Mouse (Mus musculus) heart, postnatal 0 days (tissue): ENCODE measurements at regions not wholly inside any gene's neighbourhood (a gene's known extent, or its start where the extent isn't known, plus 50 kb on each side); places are given as distances from the start of the nearest gene placed in this dataset.
"Not testable (repeated sequence)": the region's sequence is repeated elsewhere in the genome, so short reads cannot be mapped to it uniquely, and the experiment has no call there.

Source experiments
- ATAC-seq: fragments of 200-750 bp; cut with Nextera tagmentation; 2 replicates; pipeline ENCODE4 v1.8.0; 2017; ENCODE audit warnings: low read depth, moderate number of reproducible peaks, moderate library complexity; ENCODE audit not compliant: insufficient read depth
- DNase-seq: peaks from one replicate; pipeline ENCODE4 v3.0.0-alpha.2; 2016; ENCODE audit warnings: low spot score
- H3K27ac ChIP-seq: fragments of 300-500 bp; sonication (generic); 2 replicates; pipeline ENCODE4 v1.5.1; 2014; ENCODE audit warnings: low read depth, mild to moderate bottlenecking
- H3K27me3 ChIP-seq: fragments of 300-500 bp; sonication (generic); 2 replicates; pipeline ENCODE4 v1.6.1; 2014; ENCODE audit warnings: low read length, mixed read lengths; ENCODE audit not compliant: control insufficient read depth, insufficient read depth
- H3K36me3 ChIP-seq: fragments of 300-500 bp; sonication (generic); replicated peaks from 2 replicates; pipeline ENCODE4 v1.6.1; 2014; ENCODE audit warnings: low read length, mixed read lengths; ENCODE audit not compliant: control insufficient read depth, insufficient read depth
- H3K4me1 ChIP-seq: fragments of 300-500 bp; sonication (generic); 2 replicates; pipeline ENCODE4 v1.6.1; 2014; ENCODE audit warnings: antibody characterized with exemption; ENCODE audit not compliant: control insufficient read depth, insufficient read depth
- H3K4me2 ChIP-seq: fragments of 300-500 bp; sonication (generic); 2 replicates; pipeline ENCODE4 v1.6.1; 2014; ENCODE audit warnings: low read depth, mild to moderate bottlenecking, low read length, moderate library complexity
- H3K4me3 ChIP-seq: fragments of 300-500 bp; sonication (generic); 2 replicates; pipeline ENCODE4 v1.5.1; 2014; ENCODE audit warnings: low read depth, low read length
- H3K9ac ChIP-seq: fragments of 300-500 bp; sonication (generic); replicated peaks from 2 replicates; pipeline ENCODE4 v1.6.1; 2014; ENCODE audit warnings: low read depth, low read length, mixed read lengths
- H3K9me3 ChIP-seq: fragments of 300-500 bp; sonication (generic); replicated peaks from 2 replicates; pipeline ENCODE4 v1.6.1; 2016; ENCODE audit warnings: low read length; ENCODE audit not compliant: control insufficient read depth
- CTCF ChIP-seq: IDR thresholded peaks from 2 replicates; pipeline ENCODE4 v1.5.1; 2016; ENCODE audit warnings: antibody characterized with exemption, control low read depth, low read depth
- EP300 ChIP-seq: IDR thresholded peaks from 2 replicates; pipeline ENCODE4 v1.6.1; 2016; ENCODE audit warnings: antibody characterized with exemption, low read depth
- WGBS: fragments of 180-500 bp; shearing (Covaris S2); extraction: QIAGEN DNeasy Blood & Tissue Kit; methylation state at CpG from one replicate; pipeline ENCODE4 v1.1.7; 2014; 5-methylcytosine and 5-hydroxymethylcytosine counted together

GRCm38 (mm10) chr13:52239563-52239962 lies 291.5 kb downstream of the Diras2 start:
- no peak for ATAC-seq
- DNase-seq: no peak

GRCm38 (mm10) chr13:52241761-52242160 lies 289.3 kb downstream of the Diras2 start:
- H3K4me1 ChIP-seq: 0 out of 2 replicates have a peak, but pooled peaks cover 3% of the 10 kb centered on the region
- DNase-seq (no peak), ATAC-seq (no peak)
- 26% methylated on average over 1 of the region's 1 CpGs for WGBS
- no peaks in the 10 kb centered on the region for H3K27me3 ChIP-seq
- H3K9ac ChIP-seq: no peak overlapping the region
- no peak overlapping the region for H3K4me3 ChIP-seq
- H3K9me3 ChIP-seq: no peaks in the 10 kb centered on the region
- no peaks in the 10 kb centered on the region for H3K36me3 ChIP-seq
- no peak overlapping the region for H3K4me2 ChIP-seq
- TF ChIP-seq EP300 (no peak), CTCF (no peak)
- H3K27ac ChIP-seq: no peak overlapping the region

More at GRCm38 (mm10) chr13:52239563-52239962, 291.5 kb downstream of the Diras2 start:
- Histone ChIP-seq H3K36me3 (no peaks in the 10 kb centered on the region), H3K4me2 (no peak overlapping the region), H3K4me1 (peaks cover 16% of the 10 kb centered on the region; the same call in 1 of the 2 replicates), H3K4me3 (no peak overlapping the region), H3K27ac (no peak overlapping the region), H3K9me3 (no peaks in the 10 kb centered on the region), H3K9ac (no peak overlapping the region), H3K27me3 (no peaks in the 10 kb centered on the region)
- 95% methylated on average over 1 of the region's 1 CpGs for WGBS
- TF ChIP-seq CTCF: no peak
- TF ChIP-seq EP300: no peak

- WGBS: 79% methylated on average over 2 of the region's 2 CpGs
- Histone ChIP-seq H3K36me3 (no peaks in the 10 kb centered on the region), H3K27ac (no peak overlapping the region), H3K9me3 (no peaks in the 10 kb centered on the region), H3K4me2 (no peak overlapping the region), H3K4me3 (no peak overlapping the region), H3K9ac (no peak overlapping the region), H3K4me1 (no peaks in the 10 kb centered on the region), H3K27me3 (no peaks in the 10 kb centered on the region)
- DNase-seq (no peak), ATAC-seq (no peak)
- TF ChIP-seq CTCF: no peak
- no peak for TF ChIP-seq EP300
Measured at GRCm38 (mm10) chr13:52249492-52249891, 281.6 kb downstream of the Diras2 start.

DNA sequence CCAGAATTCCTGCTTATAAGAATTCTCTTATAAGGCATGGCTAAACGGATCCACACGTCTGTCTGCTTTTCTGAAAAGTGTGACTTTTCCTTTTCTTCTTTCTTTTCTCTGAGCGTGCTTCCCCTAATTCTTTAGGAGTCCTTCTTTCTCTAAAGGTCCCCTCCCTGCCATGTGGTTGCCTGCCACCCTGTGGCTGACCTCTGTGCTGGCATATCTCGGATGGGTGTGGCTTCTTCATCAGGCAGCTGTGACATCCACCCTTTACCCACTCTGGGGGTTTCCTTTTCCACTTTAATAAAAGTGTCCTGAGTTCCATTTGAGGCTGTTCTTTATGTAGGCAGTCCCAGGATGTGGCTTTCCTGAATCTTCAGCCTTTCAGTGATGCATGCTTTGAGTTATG lies 280.7 kb downstream of the Diras2 start:
- DNase-seq (no peak), ATAC-seq (no peak)
- no peaks in the 10 kb centered on the region for H3K4me1 ChIP-seq
- TF ChIP-seq CTCF (peak; percentile 44), EP300 (no peak)
- H3K27ac ChIP-seq: no peak overlapping the region
- no peaks in the 10 kb centered on the region for H3K36me3 ChIP-seq
- 49% methylated on average over 4 of the region's 4 CpGs for WGBS
- no peak overlapping the region for H3K4me3 ChIP-seq
- no peak overlapping the region for H3K9ac ChIP-seq
- H3K4me2 ChIP-seq: no peak overlapping the region
- H3K9me3 ChIP-seq: no peaks in the 10 kb centered on the region
- H3K27me3 ChIP-seq: no peaks in the 10 kb centered on the region

DNA sequence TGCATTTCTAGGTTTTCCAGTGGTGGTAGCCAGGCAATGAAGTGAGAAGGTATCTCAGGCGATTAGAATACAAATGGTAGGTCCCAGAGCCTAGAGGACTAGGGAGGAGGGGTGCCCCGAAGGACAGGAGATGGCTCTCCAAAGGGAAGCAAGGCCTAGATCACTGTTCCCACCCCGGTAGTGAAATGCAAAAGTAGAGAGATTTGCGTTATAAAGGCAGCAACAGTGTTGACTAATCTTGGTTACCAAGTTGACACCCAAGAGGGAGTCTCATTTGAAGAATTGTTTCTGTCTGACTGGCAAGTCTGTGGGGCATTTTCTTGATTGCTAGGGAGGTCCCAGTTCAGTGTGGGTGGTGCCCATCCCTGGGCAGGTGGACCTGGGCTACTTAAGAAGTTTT lies 278.8 kb downstream of the Diras2 start:
- 69% methylated on average over 4 of the region's 4 CpGs for WGBS

DNA sequence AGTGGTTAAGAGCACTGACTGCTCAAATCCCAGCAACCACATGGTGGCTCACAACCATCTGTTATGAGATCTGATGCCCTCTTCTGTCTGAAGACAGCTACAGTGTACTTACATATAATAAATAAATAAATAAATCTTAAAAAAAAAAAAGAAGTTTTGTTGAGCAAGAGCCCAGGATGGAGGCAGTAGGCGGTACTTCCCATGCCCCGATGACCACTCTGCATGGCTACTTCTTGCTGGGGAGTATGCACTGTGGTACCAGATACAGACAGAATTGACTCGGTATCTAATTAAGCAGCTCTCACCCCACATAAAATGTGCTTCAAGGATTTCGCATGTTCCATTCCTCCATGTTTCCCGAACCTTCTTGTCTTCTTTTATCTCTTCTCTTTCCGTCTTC lies 278.4 kb downstream of the Diras2 start:
- ATAC-seq, H3K4me3 ChIP-seq, H3K9me3 ChIP-seq, H3K4me1 ChIP-seq, DNase-seq, H3K36me3 ChIP-seq, H3K4me2 ChIP-seq, H3K27me3 ChIP-seq, H3K27ac ChIP-seq, H3K9ac ChIP-seq: not testable (repeated sequence)
- 30% methylated on average over 6 of the region's 6 CpGs for WGBS

More for the DNA sequence above, 278.8 kb downstream of the Diras2 start:
- no peaks in the 10 kb centered on the region for H3K36me3 ChIP-seq
- no peaks in the 10 kb centered on the region for H3K9me3 ChIP-seq
- DNase-seq (no peak), ATAC-seq (no peak)
- no peaks in the 10 kb centered on the region for H3K27me3 ChIP-seq
- H3K9ac ChIP-seq: no peak overlapping the region
- H3K4me3 ChIP-seq: no peak overlapping the region
- no peak overlapping the region for H3K27ac ChIP-seq
- no peaks in the 10 kb centered on the region for H3K4me1 ChIP-seq
- no peak for TF ChIP-seq EP300
- TF ChIP-seq CTCF: no peak
- H3K4me2 ChIP-seq: no peak overlapping the region
